In genomic region chr17:44518156-44518555, GRCm38 (mm10) we compare ENCODE assay signal across 25 mouse cellular contexts.
"Had no signal": no experiment of that assay in that cellular context is flagged by ENCODE, and none has a peak within 500 bp of the region (broad histone marks: within the 10 kb centered on the region; RNA-seq: fewer than 3 reads in every experiment).

No protein-coding gene starts in this region.

- DNase-seq: cerebellum, adult 8-10 months; cerebellum, adult 9-10 months; cerebellum, postnatal 10 days; cerebellum, postnatal 14 days; cerebellum, postnatal 25 days; cerebellum, postnatal 36 days; embryo, embryonic 11 days; forebrain, postnatal 0 days; gastrocnemius, adult 2 months; gastrocnemius, postnatal 10 days; gastrocnemius, postnatal 14 days; gastrocnemius, postnatal 25 days; gastrocnemius, postnatal 36 days; heart, adult 11 months; heart, adult 18-20 months; heart, adult 2 months had no signal

- H3K27me3 ChIP-seq: embryonic facial prominence, embryonic 12.5 days; embryonic facial prominence, embryonic 13.5 days; embryonic facial prominence, embryonic 15.5 days; forebrain, embryonic 12.5 days; forebrain, embryonic 13.5 days; forebrain, embryonic 15.5 days had no signal

- H3K36me3 ChIP-seq: embryonic facial prominence, embryonic 10.5 days; embryonic facial prominence, embryonic 12.5 days; embryonic facial prominence, embryonic 15.5 days; forebrain, embryonic 10.5 days; forebrain, embryonic 12.5 days; forebrain, embryonic 15.5 days had no signal

- H3K4me3 ChIP-seq: embryonic facial prominence, embryonic 10.5 days; embryonic facial prominence, embryonic 12.5 days; embryonic facial prominence, embryonic 13.5 days; embryonic facial prominence, embryonic 15.5 days; erythroblast, embryonic 14.5 days; forebrain, embryonic 10.5 days; forebrain, embryonic 12.5 days; forebrain, embryonic 13.5 days; forebrain, embryonic 15.5 days; gastrocnemius, adult 2 months; heart, adult 2 months had no signal

- H3K4me2 ChIP-seq: embryonic facial prominence, embryonic 12.5 days; embryonic facial prominence, embryonic 13.5 days; embryonic facial prominence, embryonic 15.5 days; forebrain, embryonic 12.5 days; forebrain, embryonic 13.5 days; forebrain, embryonic 15.5 days had no signal
